Mouse (Mus musculus): Measurements from ENCODE around the gene Slc16a3.

Slc16a3 gene

GRCm38 (mm10) chr11:120948328-120948727, at the start of gene Slc16a3:
Slc16a3 (plus strand) TSS chr11:120948480.
- Histone ChIP-seq H3K27me3 (ENCODE audit: control insufficient read depth, insufficient read depth, low read length, poor library complexity, severe bottlenecking) (no peaks in the 10 kb centered on the region), H3K36me3 (ENCODE audit: control insufficient read depth, insufficient read depth, low read length, poor library complexity, severe bottlenecking) (no peaks in the 10 kb centered on the region)
- peak; percentile 15 for DNase-seq (ENCODE audit: low read depth, low spot score)

- Histone ChIP-seq H3K36me3 (ENCODE audit: control insufficient read depth, insufficient read depth, low read length, poor library complexity, severe bottlenecking) (no peaks in the 10 kb centered on the region), H3K27me3 (ENCODE audit: control insufficient read depth, insufficient read depth, low read length, poor library complexity, severe bottlenecking) (no peaks in the 10 kb centered on the region)
- no peak for DNase-seq (ENCODE audit: low read depth, low spot score)
Observed at GRCm38 (mm10) chr11:120900276-120901244, 47.7 kb upstream of the Slc16a3 start.

- Histone ChIP-seq H3K36me3 (ENCODE audit: control insufficient read depth, insufficient read depth, low read length, poor library complexity, severe bottlenecking) (no peaks in the 10 kb centered on the region), H3K27me3 (ENCODE audit: control insufficient read depth, insufficient read depth, low read length, poor library complexity, severe bottlenecking) (no peaks in the 10 kb centered on the region)
- no peak for DNase-seq (ENCODE audit: low read depth, low spot score)
Observed at GRCm38 (mm10) chr11:120901729-120902486, 46.4 kb upstream of the Slc16a3 start.

- no peak for DNase-seq (ENCODE audit: low read depth, low spot score)
- Histone ChIP-seq H3K27me3 (ENCODE audit: control insufficient read depth, insufficient read depth, low read length, poor library complexity, severe bottlenecking) (no peaks in the 10 kb centered on the region), H3K36me3 (ENCODE audit: control insufficient read depth, insufficient read depth, low read length, poor library complexity, severe bottlenecking) (no peaks in the 10 kb centered on the region)
Observed at GRCm38 (mm10) chr11:120902487-120903142, 45.7 kb upstream of the Slc16a3 start.

GRCm38 (mm10) chr11:120903159-120903850, 45.0 kb upstream of the Slc16a3 start:
- Histone ChIP-seq H3K27me3 (ENCODE audit: control insufficient read depth, insufficient read depth, low read length, poor library complexity, severe bottlenecking) (no peaks in the 10 kb centered on the region), H3K36me3 (ENCODE audit: control insufficient read depth, insufficient read depth, low read length, poor library complexity, severe bottlenecking) (no peaks in the 10 kb centered on the region)
- DNase-seq (ENCODE audit: low read depth, low spot score) = no peak

GRCm38 (mm10) chr11:120904561-120904960, 43.7 kb upstream of the Slc16a3 start:
- DNase-seq (ENCODE audit: low read depth, low spot score) = no peak
- Histone ChIP-seq H3K36me3 (ENCODE audit: control insufficient read depth, insufficient read depth, low read length, poor library complexity, severe bottlenecking) (no peaks in the 10 kb centered on the region), H3K27me3 (ENCODE audit: control insufficient read depth, insufficient read depth, low read length, poor library complexity, severe bottlenecking) (no peaks in the 10 kb centered on the region)

- peak; percentile 83 for DNase-seq (ENCODE audit: low read depth, low spot score)
- H3K36me3 ChIP-seq (ENCODE audit: control insufficient read depth, insufficient read depth, low read length, poor library complexity, severe bottlenecking) = no peaks in the 10 kb centered on the region
- no peaks in the 10 kb centered on the region for H3K27me3 ChIP-seq (ENCODE audit: control insufficient read depth, insufficient read depth, low read length, poor library complexity, severe bottlenecking)
Observed at GRCm38 (mm10) chr11:120905430-120905873, 42.8 kb upstream of the Slc16a3 start.

GRCm38 (mm10) chr11:120913796-120914195, 34.5 kb upstream of the Slc16a3 start:
- H3K36me3 ChIP-seq (ENCODE audit: control insufficient read depth, insufficient read depth, low read length, poor library complexity, severe bottlenecking) = no peaks in the 10 kb centered on the region
- no peak for DNase-seq (ENCODE audit: low read depth, low spot score)
- no peaks in the 10 kb centered on the region for H3K27me3 ChIP-seq (ENCODE audit: control insufficient read depth, insufficient read depth, low read length, poor library complexity, severe bottlenecking)

GRCm38 (mm10) chr11:120916477-120916876, 31.8 kb upstream of the Slc16a3 start:
- Histone ChIP-seq H3K36me3 (ENCODE audit: control insufficient read depth, insufficient read depth, low read length, poor library complexity, severe bottlenecking) (no peaks in the 10 kb centered on the region), H3K27me3 (ENCODE audit: control insufficient read depth, insufficient read depth, low read length, poor library complexity, severe bottlenecking) (no peaks in the 10 kb centered on the region)
- DNase-seq (ENCODE audit: low read depth, low spot score) = peak; percentile 74

- no peaks in the 10 kb centered on the region for H3K36me3 ChIP-seq (ENCODE audit: control insufficient read depth, insufficient read depth, low read length, poor library complexity, severe bottlenecking)
- no peak for DNase-seq (ENCODE audit: low read depth, low spot score)
- no peaks in the 10 kb centered on the region for H3K27me3 ChIP-seq (ENCODE audit: control insufficient read depth, insufficient read depth, low read length, poor library complexity, severe bottlenecking)
Observed at GRCm38 (mm10) chr11:120917756-120918155, 30.5 kb upstream of the Slc16a3 start.

GRCm38 (mm10) chr11:120922528-120922927, 25.8 kb upstream of the Slc16a3 start:
- no peaks in the 10 kb centered on the region for H3K27me3 ChIP-seq (ENCODE audit: control insufficient read depth, insufficient read depth, low read length, poor library complexity, severe bottlenecking)
- H3K36me3 ChIP-seq (ENCODE audit: control insufficient read depth, insufficient read depth, low read length, poor library complexity, severe bottlenecking) = no peaks in the 10 kb centered on the region
- DNase-seq (ENCODE audit: low read depth, low spot score) = no peak

- Histone ChIP-seq H3K27me3 (ENCODE audit: control insufficient read depth, insufficient read depth, low read length, poor library complexity, severe bottlenecking) (no peaks in the 10 kb centered on the region), H3K36me3 (ENCODE audit: control insufficient read depth, insufficient read depth, low read length, poor library complexity, severe bottlenecking) (no peaks in the 10 kb centered on the region)
- DNase-seq (ENCODE audit: low read depth, low spot score) = no peak
Observed at GRCm38 (mm10) chr11:120928468-120928867, 19.8 kb upstream of the Slc16a3 start.

- DNase-seq (ENCODE audit: low read depth, low spot score) = no peak
- no peaks in the 10 kb centered on the region for H3K27me3 ChIP-seq (ENCODE audit: control insufficient read depth, insufficient read depth, low read length, poor library complexity, severe bottlenecking)
Observed at GRCm38 (mm10) chr11:120931479-120931878, 16.8 kb upstream of the Slc16a3 start.

More at GRCm38 (mm10) chr11:120931479-120931878, 16.8 kb upstream of the Slc16a3 start:
- no peaks in the 10 kb centered on the region for H3K36me3 ChIP-seq (ENCODE audit: control insufficient read depth, insufficient read depth, low read length, poor library complexity, severe bottlenecking)
